Mouse (Mus musculus) adrenal gland, adult 18-20 months (tissue): ENCODE data around the gene Ppfia1. TPM values are rescaled to one million over a fixed set of nuclear protein-coding genes. Genes with fewer than 3 reads are reported as not detected.

Experiments
- DNase-seq, 2 experiments: peaks; one replicate each; pipeline ENCODE4 v3.0.0; 2021 to 2022; ENCODE audit warnings: low spot score in 2 of 2
- long read RNA-seq, 2 experiments: library from polyadenylated mRNA; stranded (forward); transcript quantifications; one replicate each; pipeline ENCODE4 v2.0.0; 2021
- total RNA-seq, 2 experiments: library from RNA; stranded (reverse); gene quantifications; 1 replicate in 1 of 2; 2 replicates in 1 of 2; pipeline ENCODE4 v1.2.3; 2021

Ppfia1 gene
- 10 to 100 TPM; 40.6 to 56.2 TPM for total RNA-seq
- long read RNA-seq, experiment 1, partial matches to known transcripts = 2 of 44 reads
- long read RNA-seq, experiment 1, other reads (novel, unspliced or antisense) = 42 of 44 reads
- long read RNA-seq, experiment 2, partial matches to known transcripts = 16 of 50 reads
- long read RNA-seq, experiment 2, other reads (novel, unspliced or antisense) = 34 of 50 reads

GRCm38 (mm10) chr7:144553237-144554122 lies at the start of gene Ppfia1:
TSS of gene Ppfia1 (minus strand) at chr7:144553729.
- DNase-seq = peak; percentile 98 to 99

- DNase-seq = no peak
These were observed 46.9 kb upstream of the Ppfia1 start for GRCm38 (mm10) chr7:144600333-144600900.

- no peak for DNase-seq
These were observed 36.0 kb upstream of the Ppfia1 start for GRCm38 (mm10) chr7:144589508-144589907.

GRCm38 (mm10) chr7:144587291-144587690 lies 33.8 kb upstream of the Ppfia1 start:
- peak; percentile 42 to 51 for DNase-seq

GRCm38 (mm10) chr7:144585648-144586047 lies 32.1 kb upstream of the Ppfia1 start:
- peak; percentile 71 to 72 for DNase-seq

- peak; percentile 30 to 35 for DNase-seq
These were observed 30.1 kb upstream of the Ppfia1 start for GRCm38 (mm10) chr7:144583619-144584018.

GRCm38 (mm10) chr7:144582284-144582980 lies 28.9 kb upstream of the Ppfia1 start, which contains the start of gene Fadd:
TSS of gene Fadd (minus strand) at chr7:144582463.
- DNase-seq = peak; percentile 94 to 96

GRCm38 (mm10) chr7:144581559-144582283 lies 28.2 kb upstream of the Ppfia1 start:
- DNase-seq = peak; percentile 69 to 72

GRCm38 (mm10) chr7:144577876-144578275 lies 24.3 kb upstream of the Ppfia1 start:
- DNase-seq = no peak

GRCm38 (mm10) chr7:144572234-144572633 lies 18.7 kb upstream of the Ppfia1 start:
- DNase-seq = no peak

GRCm38 (mm10) chr7:144571598-144571997 lies 18.1 kb upstream of the Ppfia1 start:
- no peak for DNase-seq

GRCm38 (mm10) chr7:144569428-144569827 lies 15.9 kb upstream of the Ppfia1 start:
- no peak for DNase-seq

- DNase-seq = no peak
These were observed 14.6 kb upstream of the Ppfia1 start for GRCm38 (mm10) chr7:144568091-144568490.

- no peak for DNase-seq
These were observed 13.6 kb upstream of the Ppfia1 start for GRCm38 (mm10) chr7:144566921-144567682.

- peak in 1 of 2 experiments; percentile 20 for DNase-seq
These were observed 10.1 kb upstream of the Ppfia1 start for GRCm38 (mm10) chr7:144563456-144564155.

- DNase-seq = no peak
These were observed 8.5 kb upstream of the Ppfia1 start for GRCm38 (mm10) chr7:144562016-144562415.

GRCm38 (mm10) chr7:144560594-144560993 lies 7.1 kb upstream of the Ppfia1 start:
- no peak for DNase-seq

- no peak for DNase-seq
These were observed 5.0 kb upstream of the Ppfia1 start for GRCm38 (mm10) chr7:144558552-144558951.

- no peak for DNase-seq
These were observed 569 bp upstream of the Ppfia1 start for GRCm38 (mm10) chr7:144554123-144554472.
